Mouse (Mus musculus) hindbrain, embryonic 13.5 days (tissue): ENCODE data around the gene Col7a1. TPM values are rescaled to one million over a fixed set of nuclear protein-coding genes. Genes with fewer than 3 reads are reported as not detected.

Experiments used
- ATAC-seq: fragments of 200-750 bp; cut with Nextera tagmentation; 2 replicates; pipeline ENCODE4 v1.8.0; 2017; ENCODE audit warnings: moderate TSS enrichment; ENCODE audit not compliant: low FRiP score
- H3K27ac ChIP-seq: fragments of 300-500 bp; sonication (generic); 2 replicates; pipeline ENCODE4 v1.5.1; 2015; ENCODE audit warnings: inconsistent platforms, mild to moderate bottlenecking, moderate library complexity
- H3K27me3 ChIP-seq: fragments of 300-500 bp; sonication (generic); 2 replicates; pipeline ENCODE4 v1.6.1; 2015; ENCODE audit warnings: mild to moderate bottlenecking, inconsistent platforms
- H3K36me3 ChIP-seq: fragments of 300-500 bp; sonication (generic); 2 replicates; pipeline ENCODE4 v1.6.1; 2015; ENCODE audit warnings: mild to moderate bottlenecking, inconsistent platforms
- H3K4me1 ChIP-seq: fragments of 300-500 bp; sonication (generic); replicated peaks from 2 replicates; pipeline ENCODE4 v1.6.1; 2015; ENCODE audit warnings: inconsistent platforms
- H3K4me2 ChIP-seq: fragments of 300-500 bp; sonication (generic); 2 replicates; pipeline ENCODE4 v1.6.1; 2015; ENCODE audit warnings: inconsistent platforms, mild to moderate bottlenecking, moderate library complexity
- H3K4me3 ChIP-seq: fragments of 300-500 bp; sonication (generic); 2 replicates; pipeline ENCODE4 v1.5.1; 2015; ENCODE audit warnings: mild to moderate bottlenecking, inconsistent platforms
- H3K9ac ChIP-seq: fragments of 300-500 bp; sonication (generic); 2 replicates; pipeline ENCODE4 v1.6.1; 2015; ENCODE audit warnings: mild to moderate bottlenecking, inconsistent platforms
- H3K9me3 ChIP-seq: fragments of 300-500 bp; sonication (generic); 2 replicates; pipeline ENCODE4 v1.6.1; 2016; ENCODE audit warnings: inconsistent platforms
- WGBS: fragments of 180-500 bp; shearing (Covaris S2); methylation state at CpG from one replicate; pipeline ENCODE4 v1.1.7; 2015; 5-methylcytosine and 5-hydroxymethylcytosine counted together
- polyA plus RNA-seq: library from polyadenylated mRNA; unstranded; fragments of >200 nt; fragmentation: Nextera tagmentation; extraction: Ambion mirVana; gene quantifications from 2 replicates; pipeline ENCODE4 v1.2.1, GENCODE M21; 2015

The Col7a1 gene
- polyA plus RNA-seq, 1 experiment from 2014 or later, result 1.1 TPM

- H3K4me3 ChIP-seq, result no peak overlapping the region
- ATAC-seq, result no peak
- H3K4me2 ChIP-seq, result no peak overlapping the region
- no peaks in the 10 kb centered on the region for H3K27me3 ChIP-seq
- no peak overlapping the region for H3K27ac ChIP-seq
- H3K9ac ChIP-seq, result peak overlapping the region; percentile 39; the same call in 1 of the 2 replicates
- 87% methylated on average over 21 of the region's 21 CpGs for WGBS
- peaks cover 71% of the 10 kb centered on the region for H3K36me3 ChIP-seq
- H3K4me1 ChIP-seq, result no peaks in the 10 kb centered on the region
- no peaks in the 10 kb centered on the region for H3K9me3 ChIP-seq
These were observed 53.8 kb downstream of the Col7a1 start for GRCm38 (mm10) chr9:109007025-109007780.

GRCm38 (mm10) chr9:109008081-109008480, 54.7 kb downstream of the Col7a1 start:
- ATAC-seq, result no peak
- 81% methylated on average over 9 of the region's 9 CpGs for WGBS

GRCm38 (mm10) chr9:109008994-109009635, 55.7 kb downstream of the Col7a1 start:
- Histone ChIP-seq H3K36me3 (peaks cover 78% of the 10 kb centered on the region), H3K27me3 (no peaks in the 10 kb centered on the region), H3K27ac (no peak overlapping the region), H3K4me2 (no peak overlapping the region), H3K9ac (no peak overlapping the region), H3K4me1 (no peaks in the 10 kb centered on the region), H3K9me3 (no peaks in the 10 kb centered on the region), H3K4me3 (no peak overlapping the region)
- no peak for ATAC-seq
- WGBS, result 67% methylated on average over 9 of the region's 10 CpGs

More at GRCm38 (mm10) chr9:109008081-109008480, 54.7 kb downstream of the Col7a1 start:
- H3K27ac ChIP-seq, result no peak overlapping the region
- 0 out of 2 replicates have a peak overlapping the region, but pooled peaks have one; percentile 2 for H3K9ac ChIP-seq
- no peaks in the 10 kb centered on the region for H3K9me3 ChIP-seq
- peaks cover 72% of the 10 kb centered on the region for H3K36me3 ChIP-seq
- H3K4me1 ChIP-seq, result no peaks in the 10 kb centered on the region
- H3K27me3 ChIP-seq, result no peaks in the 10 kb centered on the region
- no peak overlapping the region for H3K4me2 ChIP-seq
- H3K4me3 ChIP-seq, result no peak overlapping the region

GRCm38 (mm10) chr9:109009636-109010315, 56.4 kb downstream of the Col7a1 start:
- no peak overlapping the region for H3K27ac ChIP-seq
- H3K9me3 ChIP-seq, result no peaks in the 10 kb centered on the region
- peaks cover 78% of the 10 kb centered on the region for H3K36me3 ChIP-seq
- no peak overlapping the region for H3K4me3 ChIP-seq
- 0 out of 2 replicates have a peak overlapping the region, but pooled peaks have one; percentile 2 for H3K9ac ChIP-seq
- H3K4me1 ChIP-seq, result no peaks in the 10 kb centered on the region
- ATAC-seq, result no peak
- no peaks in the 10 kb centered on the region for H3K27me3 ChIP-seq
- 64% methylated on average over 17 of the region's 17 CpGs for WGBS
- no peak overlapping the region for H3K4me2 ChIP-seq

- H3K4me2 ChIP-seq, result no peak overlapping the region
- no peak overlapping the region for H3K4me3 ChIP-seq
- no peak overlapping the region for H3K27ac ChIP-seq
- no peaks in the 10 kb centered on the region for H3K27me3 ChIP-seq
- no peaks in the 10 kb centered on the region for H3K4me1 ChIP-seq
- 91% methylated on average over 14 of the region's 14 CpGs for WGBS
- no peak overlapping the region for H3K9ac ChIP-seq
- no peaks in the 10 kb centered on the region for H3K9me3 ChIP-seq
- ATAC-seq, result no peak
- H3K36me3 ChIP-seq, result peaks cover 77% of the 10 kb centered on the region
These were observed 56.9 kb downstream of the Col7a1 start for GRCm38 (mm10) chr9:109010316-109010690.

- no peak for ATAC-seq
- 81% methylated on average over 8 of the region's 8 CpGs for WGBS
- H3K9ac ChIP-seq, result no peak overlapping the region
- H3K4me3 ChIP-seq, result no peak overlapping the region
- H3K4me1 ChIP-seq, result no peaks in the 10 kb centered on the region
- no peak overlapping the region for H3K4me2 ChIP-seq
- peaks cover 39% of the 10 kb centered on the region for H3K36me3 ChIP-seq
- H3K27ac ChIP-seq, result no peak overlapping the region
- no peaks in the 10 kb centered on the region for H3K9me3 ChIP-seq
- H3K27me3 ChIP-seq, result no peaks in the 10 kb centered on the region
These were observed 62.0 kb downstream of the Col7a1 start for GRCm38 (mm10) chr9:109015397-109015796.

- no peak overlapping the region for H3K27ac ChIP-seq
- H3K36me3 ChIP-seq, result peaks cover 22% of the 10 kb centered on the region
- no peak overlapping the region for H3K4me2 ChIP-seq
- no peak for ATAC-seq
- no peaks in the 10 kb centered on the region for H3K4me1 ChIP-seq
- no peaks in the 10 kb centered on the region for H3K27me3 ChIP-seq
- H3K9ac ChIP-seq, result no peak overlapping the region
- no peak overlapping the region for H3K4me3 ChIP-seq
- no peaks in the 10 kb centered on the region for H3K9me3 ChIP-seq
- 79% methylated on average over 11 of the region's 11 CpGs for WGBS
These were observed 63.7 kb downstream of the Col7a1 start for GRCm38 (mm10) chr9:109016973-109017604.

- WGBS, result 95% methylated on average over 4 of the region's 4 CpGs
- no peak for ATAC-seq
- Histone ChIP-seq H3K27me3 (no peaks in the 10 kb centered on the region), H3K4me3 (no peak overlapping the region), H3K9me3 (no peaks in the 10 kb centered on the region), H3K4me2 (no peak overlapping the region), H3K27ac (no peak overlapping the region), H3K9ac (no peak overlapping the region), H3K36me3 (peaks cover 35% of the 10 kb centered on the region), H3K4me1 (no peaks in the 10 kb centered on the region)
These were observed 68.0 kb downstream of the Col7a1 start for GRCm38 (mm10) chr9:109021428-109021827.

- no peaks in the 10 kb centered on the region for H3K4me1 ChIP-seq
- 94% methylated on average over 17 of the region's 17 CpGs for WGBS
- H3K27ac ChIP-seq, result no peak overlapping the region
- H3K27me3 ChIP-seq, result no peaks in the 10 kb centered on the region
- H3K36me3 ChIP-seq, result peaks cover 38% of the 10 kb centered on the region
- no peak overlapping the region for H3K4me2 ChIP-seq
- H3K4me3 ChIP-seq, result no peak overlapping the region
- no peaks in the 10 kb centered on the region for H3K9me3 ChIP-seq
- ATAC-seq, result no peak
- no peak overlapping the region for H3K9ac ChIP-seq
These were observed 69.7 kb downstream of the Col7a1 start for GRCm38 (mm10) chr9:109022866-109023685.

- Histone ChIP-seq H3K4me3 (no peak overlapping the region), H3K9me3 (no peaks in the 10 kb centered on the region), H3K27ac (no peak overlapping the region), H3K9ac (no peak overlapping the region), H3K4me2 (no peak overlapping the region), H3K27me3 (no peaks in the 10 kb centered on the region), H3K36me3 (peaks cover 65% of the 10 kb centered on the region), H3K4me1 (no peaks in the 10 kb centered on the region)
- no peak for ATAC-seq
- whole genome bisulfite sequencing, result 82% methylated on average over 8 of the region's 8 CpGs
These were observed 74.1 kb downstream of the Col7a1 start for GRCm38 (mm10) chr9:109027521-109027920.

- Histone ChIP-seq H3K36me3 (peaks cover 60% of the 10 kb centered on the region), H3K4me3 (no peak overlapping the region), H3K9ac (no peak overlapping the region), H3K4me2 (no peak overlapping the region), H3K9me3 (no peaks in the 10 kb centered on the region), H3K27me3 (no peaks in the 10 kb centered on the region), H3K4me1 (no peaks in the 10 kb centered on the region), H3K27ac (no peak overlapping the region)
- WGBS, result 85% methylated on average over 3 of the region's 3 CpGs
- no peak for ATAC-seq
These were observed 75.0 kb downstream of the Col7a1 start for GRCm38 (mm10) chr9:109028421-109028820.
